Mouse (Mus musculus) activated CD4-positive, CD25-positive, alpha-beta regulatory T cell, adult 9 weeks (primary cell): ENCODE data around the gene Fgfbp1. TPM values are rescaled to one million over a fixed set of nuclear protein-coding genes. Genes with fewer than 3 reads are reported as not detected.

ENCODE experiments used
- polyA plus RNA-seq: library from polyadenylated mRNA; unstranded; fragments of 100-300 nt; shearing (Covaris generic); gene quantifications from one replicate; pipeline ENCODE4 v1.2.1, GENCODE M21; 2017

Gene Fgfbp1
- not detected for polyA plus RNA-seq

GRCm38 (mm10) chr5:43981620-43982019 is at the start of gene Fgfbp1:
Gene Fgfbp1 (minus strand): TSS chr5:43981779.

Other genes starting within 250 kb of the Fgfbp1 start
- not detected for gene Bst1, start 162.9 kb downstream of the Fgfbp1 start, polyA plus RNA-seq
- 74.2 TPM for gene Fbxl5, start 160.1 kb downstream of the Fgfbp1 start, polyA plus RNA-seq
- 39.4 TPM for gene Cd38, start 113.2 kb downstream of the Fgfbp1 start, polyA plus RNA-seq
- 1.3 TPM for gene Gm7879, start 68.6 kb downstream of the Fgfbp1 start, polyA plus RNA-seq
- gene Prom1, start 120.3 kb upstream of the Fgfbp1 start, polyA plus RNA-seq: 0.46 TPM
- gene Tapt1, start 244.8 kb upstream of the Fgfbp1 start, polyA plus RNA-seq: 8.6 TPM